Mouse (Mus musculus) retina, postnatal 1 day (tissue): ENCODE results near the gene Fam221b.

Experiments
- DNase-seq: peaks from one replicate; pipeline ENCODE4 v3.0.0-alpha.2; 2012

Gene Fam221b

GRCm38 (mm10) chr4:43668782-43669427 is at the start of gene Fam221b, which contains the start of gene Tmem8b:
Gene Fam221b, minus strand, starts transcription at chr4:43669145.
Gene Tmem8b, plus strand, starts transcription at chr4:43668971.
- DNase-seq: peak; percentile 91

GRCm38 (mm10) chr4:43713652-43714219 is 44.8 kb upstream of the Fam221b start:
- no peak for DNase-seq

- peak; percentile 75 for DNase-seq
These were observed 42.9 kb upstream of the Fam221b start for GRCm38 (mm10) chr4:43711821-43712220.

GRCm38 (mm10) chr4:43709869-43710268 is 40.9 kb upstream of the Fam221b start, which contains the start of gene Olfr71:
Gene Olfr71, minus strand, starts transcription at chr4:43710255.
- DNase-seq: no peak

GRCm38 (mm10) chr4:43705991-43706390 is 37.0 kb upstream of the Fam221b start:
- no peak for DNase-seq

- no peak for DNase-seq
These were observed 34.9 kb upstream of the Fam221b start for GRCm38 (mm10) chr4:43703851-43704250.

- DNase-seq: no peak
These were observed 34.5 kb upstream of the Fam221b start for GRCm38 (mm10) chr4:43703439-43703838.

GRCm38 (mm10) chr4:43700707-43701106 is 31.8 kb upstream of the Fam221b start, which contains the start of gene Olfr70:
Gene Olfr70, minus strand, starts transcription at chr4:43700807.
- DNase-seq: no peak

GRCm38 (mm10) chr4:43696561-43696960 is 27.6 kb upstream of the Fam221b start:
- DNase-seq: no peak

GRCm38 (mm10) chr4:43695249-43695671 is 26.3 kb upstream of the Fam221b start:
- DNase-seq: no peak

GRCm38 (mm10) chr4:43694439-43695248 is 25.7 kb upstream of the Fam221b start:
- no peak for DNase-seq

GRCm38 (mm10) chr4:43693806-43694241 is 24.9 kb upstream of the Fam221b start:
- DNase-seq: no peak

- no peak for DNase-seq
These were observed 22.1 kb upstream of the Fam221b start for GRCm38 (mm10) chr4:43691026-43691425.

GRCm38 (mm10) chr4:43690021-43690420 is 21.1 kb upstream of the Fam221b start:
- DNase-seq: no peak

GRCm38 (mm10) chr4:43679416-43680043 is 10.6 kb upstream of the Fam221b start:
- no peak for DNase-seq

GRCm38 (mm10) chr4:43678541-43678940 is 9.6 kb upstream of the Fam221b start:
- no peak for DNase-seq

GRCm38 (mm10) chr4:43675608-43676007 is 6.7 kb upstream of the Fam221b start:
- DNase-seq: no peak

- DNase-seq: no peak
These were observed 6.0 kb upstream of the Fam221b start for GRCm38 (mm10) chr4:43674974-43675373.

GRCm38 (mm10) chr4:43673703-43674102 is 4.8 kb upstream of the Fam221b start:
- DNase-seq: no peak

GRCm38 (mm10) chr4:43672070-43672469 is 3.1 kb upstream of the Fam221b start:
- peak; percentile 95 for DNase-seq

- no peak for DNase-seq
These were observed 466 bp upstream of the Fam221b start for GRCm38 (mm10) chr4:43669428-43669794.

GRCm38 (mm10) chr4:43666412-43666811 is 2.5 kb downstream of the Fam221b start:
- peak; percentile 69 for DNase-seq

- no peak for DNase-seq
These were observed 11.8 kb downstream of the Fam221b start for GRCm38 (mm10) chr4:43657146-43657545.
